Mouse (Mus musculus) liver, embryonic 14.5 days (tissue): ENCODE measurements at regions not wholly inside any gene's neighbourhood (a gene's known extent, or its start where the extent isn't known, plus 50 kb on each side); places are given as distances from the start of the nearest gene placed in this dataset.

Source experiments
- ATAC-seq: fragments of 200-750 bp; cut with Nextera tagmentation; 2 replicates; pipeline ENCODE4 v1.8.0; 2017; ENCODE audit warnings: moderate number of reproducible peaks, mild to moderate bottlenecking, moderate library complexity; ENCODE audit not compliant: insufficient read depth
- DNase-seq, 3 experiments: peaks; one replicate each; pipeline ENCODE4 v3.0.0-alpha.2; 2012 to 2013; ENCODE audit warnings: low read depth in 3 of 3, low spot score in 3 of 3
- H3K27ac ChIP-seq: fragments of 300-500 bp; sonication (generic); 2 replicates; pipeline ENCODE4 v1.5.1; 2014; ENCODE audit warnings: moderate library complexity, mild to moderate bottlenecking, control low read depth, inconsistent platforms
- H3K27me3 ChIP-seq: fragments of 300-500 bp; sonication (generic); 2 replicates; pipeline ENCODE4 v1.6.1; 2014; ENCODE audit warnings: mild to moderate bottlenecking, low read length, moderate library complexity; ENCODE audit not compliant: control insufficient read depth, insufficient read depth
- H3K36me3 ChIP-seq: fragments of 300-500 bp; sonication (generic); replicated peaks from 2 replicates; pipeline ENCODE4 v1.6.1; 2014; ENCODE audit warnings: low read depth; ENCODE audit not compliant: control insufficient read depth, insufficient read depth
- H3K4me1 ChIP-seq, 2 experiments: fragments of 200-500 bp in 1 of 2; fragments of 300-500 bp in 1 of 2; sonication (generic) in 1 of 2; replicated peaks; 2 replicates each; pipeline ENCODE4 v1.6.1; 2012 to 2014; ENCODE audit warnings: antibody characterized with exemption in 1 of 2, inconsistent platforms in 1 of 2, low read length in 1 of 2; ENCODE audit not compliant: control insufficient read depth in 2 of 2, insufficient read depth in 2 of 2
- H3K4me2 ChIP-seq: fragments of 300-500 bp; sonication (generic); 2 replicates; pipeline ENCODE4 v1.6.1; 2014; ENCODE audit warnings: low read depth, mild to moderate bottlenecking, control low read depth, moderate library complexity
- H3K4me3 ChIP-seq, 2 experiments: fragments of 200-500 bp in 1 of 2; fragments of 300-500 bp in 1 of 2; sonication (generic) in 1 of 2; 2 replicates each; pipeline ENCODE4 v1.5.1; 2012 to 2014; ENCODE audit warnings: low read depth in 2 of 2, low read length in 2 of 2, mild to moderate bottlenecking in 2 of 2, control low read depth in 1 of 2, inconsistent platforms in 1 of 2, moderate library complexity in 1 of 2; ENCODE audit not compliant: insufficient read depth in 1 of 2
- H3K9ac ChIP-seq: fragments of 300-500 bp; sonication (generic); replicated peaks from 2 replicates; pipeline ENCODE4 v1.6.1; 2014; ENCODE audit warnings: mild to moderate bottlenecking, control low read depth, moderate library complexity
- H3K9me3 ChIP-seq: fragments of 300-500 bp; sonication (generic); 2 replicates; pipeline ENCODE4 v1.6.1; 2016; ENCODE audit warnings: low read length, mixed read lengths; ENCODE audit not compliant: control insufficient read depth
- CTCF ChIP-seq: IDR thresholded peaks from 2 replicates; pipeline ENCODE4 v1.5.1; 2016; ENCODE audit warnings: antibody characterized with exemption, low read depth, control low read depth
- EP300 ChIP-seq: IDR thresholded peaks from 2 replicates; pipeline ENCODE4 v1.6.1; 2016; ENCODE audit warnings: antibody characterized with exemption, low read depth
- WGBS: fragments of 180-500 bp; shearing (Covaris S2); extraction: QIAGEN DNeasy Blood & Tissue Kit; methylation state at CpG from one replicate; pipeline ENCODE4 v1.1.7; 2014; ENCODE audit not compliant: insufficient replicate concordance; 5-methylcytosine and 5-hydroxymethylcytosine counted together

DNA sequence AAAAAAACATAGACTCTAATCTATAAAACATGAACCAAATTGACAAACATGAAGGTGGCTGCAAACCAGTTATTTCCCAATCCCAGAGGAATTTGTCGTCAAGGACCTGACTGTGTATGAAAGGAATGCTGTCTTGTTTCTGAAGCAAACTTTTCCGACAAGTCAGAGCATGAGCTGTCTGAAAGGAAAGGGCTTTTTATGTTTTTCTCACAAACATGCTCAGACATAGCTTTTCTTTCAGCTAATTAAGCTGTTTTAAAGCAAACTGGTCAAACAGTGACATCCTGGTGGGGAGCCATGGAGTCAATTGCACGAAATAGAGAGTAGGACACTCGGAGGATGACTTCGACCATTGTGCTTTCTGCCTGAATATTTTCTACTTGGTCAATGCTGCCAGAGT, 108.2 kb downstream of the Olig3 start:
- Histone ChIP-seq H3K27ac (no peak overlapping the region), H3K9ac (no peak overlapping the region), H3K27me3 (no peaks in the 10 kb centered on the region), H3K4me3 (no peak overlapping the region), H3K4me1 (no peaks in the 10 kb centered on the region), H3K36me3 (no peaks in the 10 kb centered on the region), H3K9me3 (no peaks in the 10 kb centered on the region), H3K4me2 (no peak overlapping the region)
- DNase-seq = no peak
- TF ChIP-seq EP300 (no peak), CTCF (no peak)
- no peak for ATAC-seq
- 65% methylated on average over 5 of the region's 5 CpGs for WGBS

GRCm38 (mm10) chr10:19471349-19472040, 115.2 kb downstream of the Olig3 start:
- H3K36me3 ChIP-seq = no peaks in the 10 kb centered on the region
- DNase-seq (no peak), ATAC-seq (no peak)
- H3K4me2 ChIP-seq = no peak overlapping the region
- WGBS = 59% methylated on average over 9 of the region's 9 CpGs
- H3K4me1 ChIP-seq = no peaks in the 10 kb centered on the region
- TF ChIP-seq CTCF = no peak
- TF ChIP-seq EP300 = no peak
- H3K27ac ChIP-seq = no peak overlapping the region
- no peaks in the 10 kb centered on the region for H3K27me3 ChIP-seq
- H3K4me3 ChIP-seq = no peak overlapping the region
- no peaks in the 10 kb centered on the region for H3K9me3 ChIP-seq
- H3K9ac ChIP-seq = no peak overlapping the region

DNA sequence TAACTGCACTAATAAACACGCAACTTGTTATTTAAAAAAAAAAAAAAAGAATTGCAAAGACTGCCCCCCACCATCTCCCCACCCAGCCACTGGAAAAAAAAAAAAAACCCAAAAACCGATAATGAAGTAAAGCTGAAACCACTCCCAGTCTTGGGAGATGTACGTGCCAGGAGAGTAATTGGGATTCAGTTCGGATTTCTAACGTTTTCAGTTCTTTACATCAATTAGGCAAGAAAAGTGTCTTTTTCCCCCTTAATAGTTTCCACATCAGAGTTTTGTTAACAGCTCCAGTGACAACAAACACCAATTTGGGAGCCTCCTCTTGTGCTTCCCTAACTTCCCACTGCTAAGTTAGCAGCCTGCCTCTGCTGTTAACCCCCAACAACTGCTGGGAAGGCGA, 115.7 kb downstream of the Olig3 start:
- 56% methylated on average over 6 of the region's 6 CpGs for WGBS

DNA sequence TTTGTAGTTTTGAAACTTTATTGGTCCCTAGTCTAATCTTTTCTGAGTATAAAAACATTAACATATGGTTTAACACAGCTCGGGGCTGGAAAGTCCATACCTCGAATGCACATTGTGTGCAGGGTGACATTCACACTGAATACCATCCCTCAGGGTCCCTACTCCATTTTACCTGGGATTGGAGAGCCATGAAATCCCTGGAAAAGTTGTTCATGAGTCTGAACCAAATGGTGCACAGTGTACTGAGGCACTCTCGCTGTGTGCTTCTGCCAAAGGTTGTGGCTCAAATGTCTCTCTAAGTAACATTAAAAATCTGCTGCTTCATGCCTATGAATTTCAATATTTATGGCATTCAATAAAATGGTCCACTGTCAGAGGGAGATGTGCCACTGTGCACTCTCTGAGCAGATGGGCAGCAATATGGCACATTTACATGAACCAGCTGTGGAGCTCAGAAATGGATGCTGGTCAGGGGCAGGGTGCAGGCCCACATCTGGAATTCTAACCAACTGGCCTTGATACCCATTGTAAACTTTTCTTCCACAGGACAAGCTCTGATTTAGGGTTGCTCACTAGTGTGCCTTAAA, 116.7 kb downstream of the Olig3 start:
- Histone ChIP-seq H3K4me1 (no peaks in the 10 kb centered on the region), H3K9ac (no peak overlapping the region), H3K4me2 (no peak overlapping the region), H3K36me3 (no peaks in the 10 kb centered on the region), H3K9me3 (no peaks in the 10 kb centered on the region), H3K4me3 (no peak overlapping the region), H3K27ac (no peak overlapping the region), H3K27me3 (no peaks in the 10 kb centered on the region)
- no peak for ATAC-seq
- no peak for TF ChIP-seq CTCF
- TF ChIP-seq EP300 = no peak
- DNase-seq = no peak
- WGBS = 69% methylated on average over 3 of the region's 3 CpGs

More for the DNA sequence above, 115.7 kb downstream of the Olig3 start:
- no peaks in the 10 kb centered on the region for H3K27me3 ChIP-seq
- ATAC-seq (no peak), DNase-seq (no peak)
- no peak overlapping the region for H3K27ac ChIP-seq
- no peak overlapping the region for H3K9ac ChIP-seq
- H3K36me3 ChIP-seq = no peaks in the 10 kb centered on the region
- no peaks in the 10 kb centered on the region for H3K4me1 ChIP-seq
- no peaks in the 10 kb centered on the region for H3K9me3 ChIP-seq
- no peak overlapping the region for H3K4me2 ChIP-seq
- no peak overlapping the region for H3K4me3 ChIP-seq
- TF ChIP-seq CTCF (no peak), EP300 (no peak)

DNA sequence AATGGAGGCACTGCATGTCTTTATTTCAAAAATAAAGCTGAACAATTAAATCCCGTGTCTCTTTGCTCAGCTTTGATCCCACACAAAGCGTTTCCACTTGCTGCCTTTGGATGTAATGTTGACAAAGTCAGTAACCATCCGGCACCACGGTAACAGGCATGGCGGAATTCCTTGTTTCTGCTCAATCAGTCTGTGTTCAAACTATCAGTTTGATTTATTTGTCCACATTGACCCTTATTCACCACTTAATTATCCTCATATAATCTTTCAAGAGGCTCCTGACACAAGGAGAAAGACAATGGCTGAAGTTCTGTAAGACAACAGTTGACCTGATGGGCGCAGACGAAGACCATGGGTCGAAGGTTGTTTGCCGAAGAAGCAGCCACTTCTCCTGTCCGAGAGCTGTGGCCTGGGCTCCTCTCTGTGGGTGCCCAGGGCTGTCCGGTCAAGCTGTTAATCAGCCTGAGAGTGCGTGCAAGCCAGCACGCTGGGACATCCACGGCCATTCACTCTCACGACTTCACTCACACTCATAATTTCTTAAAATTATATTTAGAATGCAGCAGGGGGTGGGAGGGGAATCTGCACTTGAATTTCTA, 106.1 kb upstream of the Ifngr1 start:
- no peak for ATAC-seq
- DNase-seq = no peak
- Histone ChIP-seq H3K4me2 (no peak overlapping the region), H3K36me3 (no peaks in the 10 kb centered on the region), H3K9me3 (no peaks in the 10 kb centered on the region), H3K27me3 (no peaks in the 10 kb centered on the region), H3K4me3 (no peak overlapping the region), H3K27ac (no peak overlapping the region), H3K9ac (no peak overlapping the region), H3K4me1 (no peaks in the 10 kb centered on the region)
- no peak for TF ChIP-seq EP300
- no peak for TF ChIP-seq CTCF
- WGBS = 72% methylated on average over 15 of the region's 15 CpGs
